Mouse (Mus musculus): ENCODE data around the gene Bcl11b.

Bcl11b gene

GRCm38 (mm10) chr12:108003483-108003882 lies at the start of gene Bcl11b:
Gene Bcl11b (minus strand): TSS chr12:108003602.
- DNase-seq (ENCODE audit: low spot score): no peak

- DNase-seq (ENCODE audit: low spot score): no peak
Observed at GRCm38 (mm10) chr12:108050996-108051395, 47.6 kb upstream of the Bcl11b start.

- no peak for DNase-seq (ENCODE audit: low spot score)
Observed at GRCm38 (mm10) chr12:108049625-108050024, 46.2 kb upstream of the Bcl11b start.

- no peak for DNase-seq (ENCODE audit: low spot score)
Observed at GRCm38 (mm10) chr12:108042239-108042571, 38.8 kb upstream of the Bcl11b start.

GRCm38 (mm10) chr12:108041571-108042238 lies 38.3 kb upstream of the Bcl11b start:
- DNase-seq (ENCODE audit: low spot score): peak; percentile 49

GRCm38 (mm10) chr12:108037446-108037845 lies 34.0 kb upstream of the Bcl11b start:
- no peak for DNase-seq (ENCODE audit: low spot score)

GRCm38 (mm10) chr12:108035412-108036078 lies 32.1 kb upstream of the Bcl11b start:
- no peak for DNase-seq (ENCODE audit: low spot score)

GRCm38 (mm10) chr12:108022835-108023615 lies 19.6 kb upstream of the Bcl11b start:
- no peak for DNase-seq (ENCODE audit: low spot score)

GRCm38 (mm10) chr12:108012003-108012402 lies 8.6 kb upstream of the Bcl11b start:
- DNase-seq (ENCODE audit: low spot score): no peak

GRCm38 (mm10) chr12:108010346-108010745 lies 6.9 kb upstream of the Bcl11b start:
- no peak for DNase-seq (ENCODE audit: low spot score)

GRCm38 (mm10) chr12:108009156-108009555 lies 5.8 kb upstream of the Bcl11b start:
- DNase-seq (ENCODE audit: low spot score): no peak

- no peak for DNase-seq (ENCODE audit: low spot score)
Observed at GRCm38 (mm10) chr12:108005816-108006626, 2.6 kb upstream of the Bcl11b start.

GRCm38 (mm10) chr12:108005488-108005800 lies 2.0 kb upstream of the Bcl11b start:
- no peak for DNase-seq (ENCODE audit: low spot score)

- no peak for DNase-seq (ENCODE audit: low spot score)
Observed at GRCm38 (mm10) chr12:108004701-108005487, 1.5 kb upstream of the Bcl11b start.

- DNase-seq (ENCODE audit: low spot score): peak; percentile 62
Observed at GRCm38 (mm10) chr12:108003928-108004327, 526 bp upstream of the Bcl11b start.

GRCm38 (mm10) chr12:108002436-108003189 lies 789 bp downstream of the Bcl11b start:
- no peak for DNase-seq (ENCODE audit: low spot score)

- DNase-seq (ENCODE audit: low spot score): no peak
Observed at GRCm38 (mm10) chr12:108001652-108002340, 1.6 kb downstream of the Bcl11b start.

GRCm38 (mm10) chr12:108000715-108001080 lies 2.7 kb downstream of the Bcl11b start:
- no peak for DNase-seq (ENCODE audit: low spot score)

GRCm38 (mm10) chr12:107999751-108000714 lies 3.4 kb downstream of the Bcl11b start:
- DNase-seq (ENCODE audit: low spot score): no peak

Data from layer of hippocampus, adult 9-10 months (tissue).